Mouse (Mus musculus) forebrain, embryonic 16.5 days (tissue): ENCODE measurements around the gene Gm15557. TPM values are rescaled to one million over a fixed set of nuclear protein-coding genes. Genes with fewer than 3 reads are reported as not detected.
"Not testable (repeated sequence)": the region's sequence is repeated elsewhere in the genome, so short reads cannot be mapped to it uniquely, and the experiment has no call there.

Source experiments
- ATAC-seq: fragments of 200-750 bp; cut with Nextera tagmentation; 2 replicates; pipeline ENCODE4 v1.8.0; 2017; ENCODE audit warnings: mild to moderate bottlenecking, moderate library complexity
- H3K27ac ChIP-seq: fragments of 300-500 bp; sonication (generic); 2 replicates; pipeline ENCODE4 v1.5.1; 2014; ENCODE audit warnings: low read length, control low read depth
- H3K27me3 ChIP-seq: fragments of 300-500 bp; sonication (generic); replicated peaks from 2 replicates; pipeline ENCODE4 v1.6.1; 2014; ENCODE audit warnings: low read length; ENCODE audit not compliant: control insufficient read depth, insufficient read depth
- H3K36me3 ChIP-seq: fragments of 300-500 bp; sonication (generic); 2 replicates; pipeline ENCODE4 v1.6.1; 2014; ENCODE audit not compliant: control insufficient read depth, insufficient read depth
- H3K4me1 ChIP-seq: fragments of 300-500 bp; sonication (generic); replicated peaks from 2 replicates; pipeline ENCODE4 v1.6.1; 2014; ENCODE audit warnings: low read length; ENCODE audit not compliant: control insufficient read depth, insufficient read depth
- H3K4me2 ChIP-seq: fragments of 300-500 bp; sonication (generic); 2 replicates; pipeline ENCODE4 v1.6.1; 2014; ENCODE audit warnings: mild to moderate bottlenecking, low read length, control low read depth
- H3K4me3 ChIP-seq: fragments of 300-500 bp; sonication (generic); replicated peaks from 2 replicates; pipeline ENCODE4 v1.5.1; 2014; ENCODE audit warnings: mild to moderate bottlenecking, low read length, control low read depth
- H3K9ac ChIP-seq: fragments of 300-500 bp; sonication (generic); replicated peaks from 2 replicates; pipeline ENCODE4 v1.6.1; 2014; ENCODE audit warnings: low read depth, low read length, control low read depth
- H3K9me3 ChIP-seq: fragments of 300-500 bp; sonication (generic); 2 replicates; pipeline ENCODE4 v1.6.1; 2016; ENCODE audit warnings: low read length; ENCODE audit not compliant: control insufficient read depth
- WGBS: fragments of 180-500 bp; shearing (Covaris S2); extraction: QIAGEN DNeasy Blood & Tissue Kit; methylation state at CpG from one replicate; pipeline ENCODE4 v1.1.7; 2014; 5-methylcytosine and 5-hydroxymethylcytosine counted together
- polyA plus RNA-seq: library from polyadenylated mRNA; unstranded; fragments of >200 nt; fragmentation: Nextera tagmentation; extraction: Ambion mirVana; gene quantifications from 2 replicates; pipeline ENCODE4 v1.2.1, GENCODE M21; 2015

The Gm15557 gene
- polyA plus RNA-seq = not detected in 2 replicates

DNA sequence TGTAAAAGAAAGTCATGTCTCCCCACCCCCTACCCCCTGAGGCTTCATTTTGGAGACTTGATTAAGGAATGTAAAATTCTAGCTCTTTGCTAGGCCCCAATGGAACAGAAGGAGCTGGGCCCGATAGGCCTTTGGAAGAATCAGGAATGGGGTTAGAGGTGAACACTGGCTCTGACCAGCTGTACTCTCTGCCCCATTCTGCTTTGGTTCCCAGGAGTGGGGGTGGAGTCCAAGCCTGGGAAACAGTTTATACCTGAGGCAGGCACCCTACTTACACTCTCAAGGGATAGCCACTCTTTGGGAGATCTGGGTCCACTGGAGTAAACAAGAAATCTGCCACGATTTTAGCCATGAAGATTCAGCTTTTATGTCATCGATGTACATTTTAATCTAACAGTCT lies at the start of gene Gm15557:
Gene Gm15557, plus strand, starts transcription at position 48 of the 400 bp plus-strand sequence.
- H3K4me1 ChIP-seq = peaks cover 15% of the 10 kb centered on the region
- no peak within 1 kb of the TSS for H3K9ac ChIP-seq
- no peak for ATAC-seq
- H3K4me3 ChIP-seq = no peak within 1 kb of the TSS
- 85% methylated on average over 3 of the region's 3 CpGs for WGBS
- no peak within 1 kb of the TSS for H3K27ac ChIP-seq
- no peak within 1 kb of the TSS for H3K4me2 ChIP-seq
- no peaks in the 10 kb centered on the region for H3K27me3 ChIP-seq
- H3K9me3 ChIP-seq = no peaks in the 10 kb centered on the region
- H3K36me3 ChIP-seq = no peaks in the 10 kb centered on the region

DNA sequence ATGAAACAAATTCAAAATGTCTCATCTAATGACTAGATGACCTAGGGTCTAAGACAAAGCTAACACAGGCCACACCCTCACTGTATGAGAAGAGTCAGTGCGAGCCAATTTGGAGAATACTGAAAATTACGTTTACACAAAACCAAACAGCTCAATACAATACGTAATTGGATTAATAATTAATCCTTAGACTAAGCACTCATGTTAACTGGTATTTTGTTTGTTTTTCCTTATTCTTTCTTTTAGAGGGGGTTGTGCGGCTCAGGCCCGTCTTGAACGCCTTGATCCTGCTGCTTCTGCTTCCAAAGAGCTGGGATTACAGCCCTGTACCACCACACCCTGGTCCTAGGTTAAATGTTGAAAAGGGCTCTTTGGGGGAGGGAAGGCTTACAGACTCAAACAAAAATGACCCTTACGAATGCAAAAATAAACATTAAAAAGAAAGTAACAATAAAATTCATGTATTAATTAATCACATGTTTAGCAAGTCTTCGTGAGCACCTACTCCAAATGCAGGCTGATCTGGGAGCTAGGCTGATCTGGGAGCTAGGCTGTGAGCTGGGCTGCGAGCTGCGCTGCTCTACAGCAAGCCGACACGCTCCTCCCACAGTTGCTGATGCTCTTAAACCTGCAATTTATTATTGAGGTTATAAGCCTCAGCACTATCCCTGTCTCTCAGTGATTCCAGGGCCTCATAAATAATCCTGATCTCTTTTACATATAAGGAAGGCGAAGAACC lies 46.1 kb upstream of the Gm15557 start:
- Histone ChIP-seq H3K27me3 (no peaks in the 10 kb centered on the region), H3K36me3 (peaks cover 9% of the 10 kb centered on the region; the same call in 1 of the 2 replicates), H3K9ac (no peak overlapping the region), H3K9me3 (no peaks in the 10 kb centered on the region), H3K4me1 (no peaks in the 10 kb centered on the region), H3K4me2 (no peak overlapping the region), H3K27ac (no peak overlapping the region), H3K4me3 (no peak overlapping the region)
- ATAC-seq = no peak
- 90% methylated on average over 13 of the region's 13 CpGs for WGBS

DNA sequence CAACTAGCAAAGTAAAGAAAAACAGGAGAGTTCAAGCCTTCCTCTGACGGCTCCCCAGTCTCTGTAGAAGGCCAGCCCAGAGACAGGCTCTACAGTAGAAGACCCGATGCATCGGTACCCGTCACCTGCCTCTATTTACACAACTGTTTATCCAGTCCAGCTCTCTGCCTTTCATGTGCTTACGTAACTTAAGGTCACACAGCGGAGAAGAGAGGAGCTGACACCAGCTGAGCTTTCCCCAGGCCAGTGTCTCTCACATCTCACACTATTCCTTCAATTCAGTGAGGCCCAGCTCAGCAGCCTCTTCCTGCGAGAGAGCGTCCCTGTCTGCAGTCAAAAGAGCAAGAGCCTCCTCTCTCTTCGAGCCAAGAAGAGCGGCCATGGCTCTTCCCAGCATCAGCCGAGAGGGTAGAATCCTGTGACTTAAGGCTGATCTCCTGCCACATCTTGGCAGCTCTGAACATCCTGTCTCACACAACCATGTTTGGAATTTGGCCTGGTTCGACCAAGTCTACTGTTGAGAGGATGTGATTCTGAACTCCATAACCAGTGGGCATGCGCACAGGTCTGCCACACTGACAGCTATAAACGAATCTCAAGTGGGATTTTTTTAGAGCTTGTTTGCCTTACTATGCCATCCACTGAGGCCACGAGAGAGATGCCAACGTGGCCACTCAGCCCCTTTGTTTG lies 45.3 kb upstream of the Gm15557 start:
- no peaks in the 10 kb centered on the region for H3K9me3 ChIP-seq
- H3K27me3 ChIP-seq = no peaks in the 10 kb centered on the region
- WGBS = 90% methylated on average over 16 of the region's 16 CpGs
- H3K36me3 ChIP-seq = peaks cover 9% of the 10 kb centered on the region; the same call in 1 of the 2 replicates
- H3K4me3 ChIP-seq = no peak overlapping the region
- no peak overlapping the region for H3K27ac ChIP-seq
- H3K4me2 ChIP-seq = no peak overlapping the region
- no peak for ATAC-seq
- H3K4me1 ChIP-seq = no peaks in the 10 kb centered on the region
- no peak overlapping the region for H3K9ac ChIP-seq

DNA sequence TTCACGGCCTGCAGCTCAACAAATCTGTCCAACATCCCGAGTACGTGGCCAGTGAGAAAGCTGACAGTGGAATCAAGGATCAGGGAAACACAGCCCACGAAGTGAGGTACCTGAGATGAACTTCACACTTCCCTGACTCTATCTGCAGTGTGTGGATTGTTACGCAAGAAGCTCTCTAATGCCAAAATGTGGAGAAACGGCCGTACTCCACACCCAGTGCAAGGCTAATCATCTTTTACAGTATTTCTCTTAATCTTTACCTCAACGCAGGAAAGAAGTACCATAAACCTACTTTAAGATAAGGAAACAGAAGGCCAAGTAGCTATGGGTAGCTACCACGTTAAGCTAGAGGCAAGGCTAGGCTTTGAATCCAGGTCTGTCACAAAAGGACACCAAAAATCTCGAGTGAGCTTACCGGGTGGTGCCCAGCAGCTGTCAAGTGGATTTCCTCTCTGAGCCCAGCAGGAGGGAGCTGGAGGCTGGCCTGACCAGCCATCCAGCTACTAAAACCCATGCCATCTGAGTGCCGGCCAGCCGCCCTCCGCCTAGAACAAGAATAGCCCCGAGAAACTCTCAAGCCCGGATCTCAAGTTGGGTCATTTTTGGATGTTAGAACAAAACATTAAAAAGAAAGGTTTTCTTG lies 37.4 kb upstream of the Gm15557 start:
- no peaks in the 10 kb centered on the region for H3K9me3 ChIP-seq
- 88% methylated on average over 16 of the region's 16 CpGs for WGBS

DNA sequence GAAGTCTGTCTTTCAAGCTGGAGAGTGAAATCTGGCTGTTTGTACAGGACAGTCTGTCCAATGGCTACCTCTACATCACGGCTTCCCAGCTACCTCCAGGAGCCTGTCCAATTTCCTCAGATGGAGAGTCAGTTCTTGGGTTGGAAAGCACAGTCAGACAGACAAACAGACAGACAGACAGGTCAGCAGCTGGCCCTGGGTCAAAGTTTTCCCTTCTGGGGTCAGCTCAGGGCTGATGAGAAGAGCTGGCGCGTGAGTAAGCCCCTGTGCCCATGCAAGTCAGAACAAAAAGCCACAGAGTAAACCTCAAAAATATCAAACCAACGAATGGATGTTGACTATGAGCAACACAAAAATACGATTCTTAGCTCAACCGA lies 36.9 kb upstream of the Gm15557 start:
- H3K4me1 ChIP-seq = no peaks in the 10 kb centered on the region
- 92% methylated on average over 6 of the region's 6 CpGs for WGBS
- H3K36me3 ChIP-seq = no peaks in the 10 kb centered on the region; the same call in 1 of the 2 replicates
- no peak for ATAC-seq
- no peak overlapping the region for H3K4me2 ChIP-seq
- no peak overlapping the region for H3K4me3 ChIP-seq
- no peaks in the 10 kb centered on the region for H3K27me3 ChIP-seq
- no peaks in the 10 kb centered on the region for H3K9me3 ChIP-seq
- H3K27ac ChIP-seq = no peak overlapping the region
- H3K9ac ChIP-seq = no peak overlapping the region

More for the DNA sequence above, 37.4 kb upstream of the Gm15557 start:
- Histone ChIP-seq H3K9ac (no peak overlapping the region), H3K36me3 (no peaks in the 10 kb centered on the region), H3K4me2 (no peak overlapping the region), H3K27me3 (no peaks in the 10 kb centered on the region), H3K4me3 (no peak overlapping the region), H3K27ac (no peak overlapping the region), H3K4me1 (no peaks in the 10 kb centered on the region)
- ATAC-seq = no peak

DNA sequence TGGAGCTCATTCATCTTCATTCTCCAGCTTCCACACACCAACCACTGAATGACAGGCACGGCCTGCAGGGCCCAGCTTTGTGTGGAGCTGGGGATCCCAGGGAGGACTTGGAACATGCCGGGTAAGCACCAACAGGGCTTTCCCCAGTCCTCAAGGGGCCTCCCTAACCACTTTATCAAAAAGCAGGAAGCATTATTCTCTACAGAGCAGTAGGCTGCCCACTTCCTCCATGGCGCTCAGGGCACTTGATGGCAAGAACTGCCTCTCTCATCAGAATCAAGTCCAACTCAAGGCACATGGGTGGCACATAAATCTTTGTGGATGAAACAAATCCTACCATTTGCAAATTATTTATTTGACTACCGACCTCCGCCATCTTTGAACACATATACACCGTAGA lies 25.8 kb upstream of the Gm15557 start:
- WGBS = 93% methylated on average over 6 of the region's 6 CpGs
- Histone ChIP-seq H3K36me3 (peaks cover 16% of the 10 kb centered on the region), H3K27me3 (no peaks in the 10 kb centered on the region), H3K27ac (no peak overlapping the region), H3K4me1 (no peaks in the 10 kb centered on the region), H3K9me3 (no peaks in the 10 kb centered on the region), H3K4me3 (no peak overlapping the region), H3K9ac (no peak overlapping the region), H3K4me2 (no peak overlapping the region)
- no peak for ATAC-seq

DNA sequence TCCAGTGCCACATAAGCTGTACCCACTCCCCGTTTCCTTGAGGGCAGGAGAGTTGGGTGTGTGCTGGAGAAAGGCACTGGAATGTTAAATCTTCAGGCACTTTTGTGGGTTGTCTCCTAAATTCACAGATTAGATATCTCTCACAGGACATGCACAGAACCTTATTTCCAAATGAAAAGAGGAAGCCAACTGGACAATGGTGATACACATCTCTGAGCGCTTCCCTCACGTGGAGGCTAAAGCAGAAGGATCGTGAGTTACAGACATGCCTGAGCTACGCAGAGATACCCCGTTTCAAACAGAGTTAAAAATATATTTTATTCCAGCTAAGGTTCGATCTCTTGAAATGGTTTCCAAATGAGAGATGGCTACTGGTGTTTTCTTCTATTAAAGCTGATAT lies 17.4 kb upstream of the Gm15557 start:
- Histone ChIP-seq H3K27me3 (no peaks in the 10 kb centered on the region), H3K27ac (no peak overlapping the region), H3K9ac (no peak overlapping the region), H3K4me2 (no peak overlapping the region), H3K4me3 (no peak overlapping the region), H3K4me1 (no peaks in the 10 kb centered on the region), H3K36me3 (peaks cover 4% of the 10 kb centered on the region), H3K9me3 (no peaks in the 10 kb centered on the region)
- 95% methylated on average over 7 of the region's 7 CpGs for WGBS
- no peak for ATAC-seq

DNA sequence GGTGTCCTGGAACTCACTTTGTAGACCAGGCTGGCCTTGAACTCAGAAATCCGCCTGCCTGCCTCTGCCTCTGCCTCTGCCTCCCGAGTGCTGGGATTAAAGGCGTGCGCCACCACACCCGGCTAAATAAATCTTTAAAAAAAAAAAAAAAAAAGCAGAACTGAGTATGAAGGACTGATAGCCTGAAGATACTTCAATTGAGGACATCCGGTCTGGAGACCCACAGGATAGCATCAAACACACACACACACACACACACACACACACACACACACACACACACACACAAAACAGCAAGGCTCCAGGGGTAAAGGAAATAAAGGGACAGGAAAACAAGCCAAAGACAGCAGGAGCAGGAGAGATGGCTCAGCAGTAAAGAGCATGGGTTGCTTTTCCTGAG lies 15.3 kb upstream of the Gm15557 start:
- not testable (repeated sequence) for ATAC-seq, H3K4me2 ChIP-seq, H3K36me3 ChIP-seq, H3K4me3 ChIP-seq, H3K9ac ChIP-seq, H3K9me3 ChIP-seq, H3K27me3 ChIP-seq, H3K4me1 ChIP-seq, H3K27ac ChIP-seq
- 96% methylated on average over 6 of the region's 6 CpGs for WGBS

DNA sequence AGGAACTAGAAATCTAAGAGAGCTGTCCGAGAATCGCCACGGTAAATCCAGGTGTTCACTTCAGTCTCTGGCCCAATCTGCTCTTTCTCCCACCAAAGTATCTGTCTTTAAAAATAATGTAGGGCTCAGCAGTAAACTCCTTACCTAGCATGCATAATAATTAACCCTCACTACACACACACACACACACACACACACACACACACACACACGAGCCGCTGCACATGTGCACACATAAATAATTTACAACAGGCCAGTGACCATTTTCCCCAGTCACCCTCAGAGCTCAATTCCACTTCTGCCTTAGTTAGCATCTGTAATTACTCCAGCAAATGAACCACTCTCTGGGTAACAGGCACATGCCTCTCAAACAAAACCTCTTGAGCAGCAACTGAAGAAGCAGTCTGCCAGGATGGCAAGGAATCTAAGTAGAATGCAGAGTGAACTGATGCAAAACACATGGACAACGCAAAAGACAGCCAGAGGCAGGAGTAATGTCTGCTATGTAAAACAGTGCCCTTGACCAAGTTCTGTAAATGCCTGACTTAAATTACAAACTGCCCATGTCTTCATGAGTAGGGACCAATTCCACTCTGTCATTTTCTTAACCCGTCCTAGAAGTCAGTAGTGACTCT lies 11.7 kb upstream of the Gm15557 start:
- no peaks in the 10 kb centered on the region for H3K36me3 ChIP-seq
- peaks cover 14% of the 10 kb centered on the region for H3K4me1 ChIP-seq
- ATAC-seq = no peak
- H3K4me3 ChIP-seq = peak overlapping the region; percentile 64
- H3K9ac ChIP-seq = no peak overlapping the region
- WGBS = 73% methylated on average over 7 of the region's 7 CpGs
- no peaks in the 10 kb centered on the region for H3K27me3 ChIP-seq
- H3K4me2 ChIP-seq = peak overlapping the region; percentile 88
- no peaks in the 10 kb centered on the region for H3K9me3 ChIP-seq
- no peak overlapping the region for H3K27ac ChIP-seq
